In genomic region chr14:7422496-7422895, GRCm38 (mm10) we compare ENCODE assay signal across 11 mouse cellular contexts. TPM values are rescaled to one million over a fixed set of nuclear protein-coding genes. Genes with fewer than 3 reads are reported as not detected.
"Had no signal": no experiment of that assay in that cellular context is flagged by ENCODE, and none has a peak within 500 bp of the region (broad histone marks: within the 10 kb centered on the region; RNA-seq: fewer than 3 reads in every experiment).

No protein-coding gene starts in this region.

RNA-seq across cellular contexts. Expression of gene Gm3755, which starts 28.2 kb away (rescaled TPM):
- total RNA-seq: left cerebral cortex, postnatal 10 days; left cerebral cortex, postnatal 14 days; left cerebral cortex, postnatal 25 days; left cerebral cortex, postnatal 36 days; left cerebral cortex, postnatal 4 days; liver, adult 2 months; megakaryocyte progenitor cell, adult 5-6 weeks; megakaryocyte, adult 5-6 weeks; megakaryocyte-erythroid progenitor cell, adult 5-6 weeks; midbrain, postnatal 0 days; monocyte, adult 5-6 weeks had no signal

RNA-seq across cellular contexts. Expression of gene Gm8374, which starts 57.6 kb away (rescaled TPM):
- total RNA-seq: left cerebral cortex, postnatal 10 days; left cerebral cortex, postnatal 14 days; left cerebral cortex, postnatal 25 days; left cerebral cortex, postnatal 36 days; left cerebral cortex, postnatal 4 days; liver, adult 2 months; megakaryocyte progenitor cell, adult 5-6 weeks; megakaryocyte, adult 5-6 weeks; megakaryocyte-erythroid progenitor cell, adult 5-6 weeks; midbrain, postnatal 0 days; monocyte, adult 5-6 weeks had no signal
